Mouse (Mus musculus) thymus, postnatal 0 days (tissue): ENCODE results near the gene Cyth1. TPM values are rescaled to one million over a fixed set of nuclear protein-coding genes. Genes with fewer than 3 reads are reported as not detected.

ENCODE experiments used
- DNase-seq: peaks from one replicate; pipeline ENCODE4 v3.0.0-alpha.2; 2015; ENCODE audit warnings: low spot score
- polyA plus RNA-seq: library from polyadenylated mRNA; unstranded; fragments of >200 nt; fragmentation: Nextera tagmentation; extraction: Ambion mirVana; gene quantifications from 2 replicates; pipeline ENCODE4 v1.2.1, GENCODE M21; 2015

The Cyth1 gene
- polyA plus RNA-seq, 1 experiment from 2014 or later = 46.1 TPM

GRCm38 (mm10) chr11:118158753-118159152 lies 89.6 kb downstream of the Cyth1 start:
- DNase-seq = no peak

DNA sequence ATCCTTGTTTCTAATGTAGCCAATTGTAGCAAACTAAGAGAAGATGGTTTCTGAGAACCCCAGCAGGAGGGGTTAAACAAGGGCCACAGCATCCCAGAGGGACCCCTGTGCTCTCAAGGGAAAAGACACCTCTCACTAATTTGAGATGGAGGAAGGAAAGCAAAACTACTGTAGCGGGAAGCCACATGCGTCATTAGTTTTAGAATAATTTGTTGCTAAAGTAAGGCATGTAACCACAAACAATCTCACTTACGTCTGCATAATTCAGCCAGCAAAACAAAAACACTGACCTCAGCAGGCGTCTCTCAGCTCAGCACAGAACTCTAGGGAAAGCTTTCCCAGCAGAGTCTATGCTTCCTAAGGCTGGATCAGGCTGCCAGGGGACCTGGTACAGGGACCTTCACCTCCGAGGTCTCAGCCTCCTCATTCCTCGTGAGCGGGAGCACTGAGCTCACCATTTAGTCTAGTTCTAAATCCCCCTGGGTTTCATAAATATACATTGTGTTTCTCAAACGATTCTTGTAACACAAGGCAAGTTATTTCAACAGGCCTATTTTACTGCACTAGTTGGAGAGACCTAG lies 91.8 kb downstream of the Cyth1 start:
- no peak for DNase-seq

- DNase-seq = no peak
Observed at GRCm38 (mm10) chr11:118152964-118153363, 95.4 kb downstream of the Cyth1 start.

GRCm38 (mm10) chr11:118151423-118152180 lies 96.8 kb downstream of the Cyth1 start:
- no peak for DNase-seq

GRCm38 (mm10) chr11:118150115-118150701 lies 98.2 kb downstream of the Cyth1 start:
- no peak for DNase-seq

DNA sequence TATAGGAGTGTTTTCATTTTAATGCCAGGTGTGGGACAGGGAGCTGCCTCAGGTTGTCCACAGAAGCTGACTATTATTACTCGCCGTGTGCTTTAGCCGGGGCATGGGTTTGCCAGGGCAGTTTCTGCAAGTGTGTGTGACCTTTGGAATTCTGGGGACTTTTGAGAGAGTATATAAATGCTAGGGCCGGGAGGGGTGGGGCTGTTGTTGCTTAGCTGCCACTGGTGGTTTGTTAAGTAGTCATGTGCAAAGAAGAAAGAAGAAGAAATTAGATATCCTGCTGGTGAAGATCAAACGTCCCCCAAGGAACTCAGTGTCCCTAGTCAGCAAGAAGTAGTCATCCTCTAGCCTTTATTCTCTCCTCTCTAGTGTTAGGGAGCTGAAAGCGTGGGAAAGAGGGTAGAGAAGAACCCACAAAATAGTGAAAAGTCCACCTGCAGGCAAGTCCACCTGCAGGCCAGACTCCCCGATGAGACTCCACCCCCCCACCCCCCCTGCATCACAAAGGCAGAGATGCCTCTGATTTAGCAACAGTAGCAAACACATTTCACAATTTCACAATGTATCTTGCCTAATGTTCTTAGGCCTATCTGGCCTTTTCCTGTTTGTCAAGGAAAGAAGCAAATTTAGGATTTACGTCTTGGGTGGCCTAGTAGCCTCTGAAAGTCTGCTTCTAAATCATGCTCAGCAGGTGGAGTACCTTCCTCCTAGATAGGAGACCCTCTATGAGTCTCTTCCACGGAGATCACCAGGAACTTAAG lies 100.3 kb downstream of the Cyth1 start:
- no peak for DNase-seq

DNA sequence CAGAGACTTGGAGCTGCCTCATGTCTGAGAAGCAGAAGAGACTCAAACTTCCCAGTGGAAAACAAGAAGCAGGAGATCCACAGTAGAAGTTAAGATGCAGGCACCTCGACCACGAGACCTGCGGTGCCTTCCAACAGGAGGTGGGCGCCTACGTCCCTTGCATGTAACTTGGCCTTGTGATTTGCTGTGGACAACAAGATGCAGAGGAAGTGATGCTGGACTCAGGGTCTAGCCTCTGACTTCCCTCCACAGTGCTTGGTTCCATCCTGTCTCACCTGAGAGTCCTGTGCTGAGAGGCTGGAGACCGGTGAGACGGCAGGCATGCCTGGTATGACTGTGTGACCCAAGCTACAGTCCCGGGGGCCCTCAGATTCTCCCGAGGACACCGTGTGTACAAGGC lies 101.9 kb downstream of the Cyth1 start:
- no peak for DNase-seq

DNA sequence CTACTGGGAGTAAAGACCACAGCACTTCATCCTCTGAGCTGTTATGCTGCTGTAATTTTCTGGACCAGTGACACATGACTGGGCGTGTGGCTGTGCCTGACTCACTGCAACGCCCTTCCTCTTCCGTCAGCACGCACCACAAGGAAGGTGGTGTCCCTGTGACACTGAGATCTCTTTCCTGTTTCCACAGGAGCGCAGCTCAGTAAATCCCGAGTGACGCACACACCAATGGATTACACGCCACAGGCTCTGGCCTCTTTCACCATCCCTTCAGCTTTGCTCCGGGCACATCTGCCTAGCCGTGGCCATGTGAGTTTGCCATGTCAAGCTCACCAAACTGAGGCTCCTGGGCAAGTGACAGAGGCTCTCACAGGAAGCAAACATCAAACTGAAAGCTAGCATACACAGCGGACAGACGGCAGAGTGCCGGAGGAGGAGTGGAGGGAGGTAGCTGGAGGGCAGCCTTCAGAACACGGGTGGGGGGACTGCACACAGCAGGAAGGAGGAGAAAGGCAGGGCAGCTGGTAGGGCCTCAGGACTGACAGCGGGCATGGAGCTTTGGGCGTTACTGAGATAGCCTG lies 102.5 kb downstream of the Cyth1 start:
- DNase-seq = peak; percentile 72

DNA sequence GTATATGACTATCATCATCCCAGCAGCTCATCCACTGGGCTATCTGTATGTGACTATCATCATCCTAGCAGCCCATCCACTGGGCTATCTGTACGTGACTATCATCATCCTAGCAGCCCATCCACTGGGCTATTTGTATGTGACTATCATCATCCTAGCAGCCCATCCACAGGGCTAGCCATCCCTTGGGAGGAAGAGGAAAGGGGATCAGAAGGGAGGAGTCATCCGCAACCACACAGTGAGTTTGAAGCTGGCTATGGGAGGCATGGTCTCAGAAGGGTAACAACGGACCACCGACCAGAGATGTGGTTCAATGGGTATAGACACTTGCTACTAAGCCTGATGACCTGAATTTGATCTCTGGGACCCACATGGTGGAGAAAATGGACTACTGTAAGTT lies 103.3 kb downstream of the Cyth1 start:
- DNase-seq = no peak

DNA sequence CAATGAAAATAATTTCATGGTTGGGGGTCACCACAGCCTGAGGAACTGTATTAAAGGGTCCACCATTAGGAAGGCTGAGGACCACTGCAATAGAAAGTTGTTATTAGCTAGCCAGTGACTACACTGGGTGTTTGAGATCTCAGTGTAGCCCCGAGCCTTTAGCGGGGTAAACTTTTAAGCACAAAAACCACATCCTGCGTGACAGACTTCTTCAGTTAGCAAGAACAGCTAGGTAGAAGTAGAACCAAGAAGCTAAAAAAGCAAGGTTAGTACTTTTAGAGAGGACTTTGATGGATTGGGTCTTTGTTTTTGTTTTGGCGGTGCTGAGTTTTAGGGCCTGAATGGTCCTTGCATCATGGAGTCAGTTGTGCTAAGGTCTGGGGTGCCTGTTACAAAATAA lies 104.7 kb downstream of the Cyth1 start:
- peak; percentile 76 for DNase-seq

DNA sequence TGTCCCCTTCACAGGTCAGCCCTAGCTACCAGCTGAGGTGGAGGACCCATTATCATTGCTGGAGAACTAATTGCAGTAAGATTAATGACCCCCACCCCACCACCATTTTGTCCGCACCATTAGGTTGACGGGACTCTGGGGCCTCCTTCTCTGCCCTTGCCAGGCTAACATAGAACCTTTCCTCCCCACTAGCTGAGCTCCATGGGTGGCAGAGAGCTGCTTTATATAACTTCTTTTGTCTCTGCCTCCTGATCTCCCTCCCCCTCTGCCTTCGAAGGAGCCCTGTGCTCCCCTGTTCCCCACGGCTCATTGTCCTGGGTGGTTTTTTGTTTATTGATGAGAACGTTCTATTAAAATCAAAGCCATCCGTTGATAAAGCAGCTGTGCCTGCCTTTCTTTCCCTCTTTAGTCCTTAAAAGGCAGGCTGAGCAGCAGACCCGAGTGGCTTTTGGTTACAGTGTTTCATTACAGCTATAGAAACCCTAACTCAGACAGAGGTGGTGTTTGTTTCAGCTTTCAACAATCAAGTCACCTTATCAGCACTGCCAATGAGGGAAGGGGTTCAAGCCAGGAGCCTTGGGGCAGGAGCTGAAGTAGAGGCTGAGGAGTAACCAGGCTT lies 105.7 kb downstream of the Cyth1 start:
- no peak for DNase-seq

- no peak for DNase-seq
Observed at GRCm38 (mm10) chr11:118140771-118141565, 107.4 kb downstream of the Cyth1 start.

DNA sequence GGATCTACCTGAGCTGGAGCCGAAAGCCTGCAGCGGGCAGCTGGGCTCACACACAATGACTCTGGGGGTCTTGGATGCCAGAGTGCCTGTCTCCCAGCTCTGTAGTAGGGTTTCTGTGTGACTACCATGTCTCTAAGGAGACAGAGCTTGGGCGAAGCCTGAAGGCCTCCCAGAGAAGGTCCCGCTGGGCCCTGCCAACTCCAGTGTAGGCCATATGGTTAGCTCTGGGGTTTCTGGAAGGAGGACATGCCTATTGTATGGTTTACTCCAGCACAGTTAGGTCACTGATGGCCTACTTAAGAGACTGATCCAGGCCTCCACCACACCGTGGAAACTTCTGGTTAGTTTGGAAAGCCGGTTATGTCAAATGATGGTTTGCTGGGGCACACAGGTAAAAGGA lies 110.0 kb downstream of the Cyth1 start:
- DNase-seq = no peak

- DNase-seq = no peak
Observed at GRCm38 (mm10) chr11:118136172-118136632, 112.2 kb downstream of the Cyth1 start.

GRCm38 (mm10) chr11:118135271-118135670 lies 113.1 kb downstream of the Cyth1 start:
- DNase-seq = peak; percentile 51

DNA sequence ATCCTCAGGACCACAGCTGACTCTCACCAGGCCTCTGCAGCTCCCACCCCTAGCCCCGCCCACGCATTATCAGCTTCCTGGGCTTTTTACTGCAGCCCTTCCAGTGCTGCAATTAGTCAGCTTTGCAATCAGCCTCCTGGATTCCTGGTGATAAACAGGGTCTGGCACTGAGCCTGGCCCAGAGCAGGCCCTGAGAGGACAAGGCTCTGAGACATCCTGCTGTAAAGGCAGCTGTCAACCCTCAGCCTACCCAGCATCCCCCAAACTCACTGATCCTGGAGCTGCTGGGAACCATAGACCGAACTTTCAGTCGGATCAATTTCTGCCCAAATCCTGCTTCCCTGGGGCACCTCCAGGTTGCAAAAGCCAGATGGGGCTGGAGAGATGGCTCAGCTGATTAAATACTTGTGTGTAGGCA lies 114.6 kb downstream of the Cyth1 start:
- DNase-seq = no peak

DNA sequence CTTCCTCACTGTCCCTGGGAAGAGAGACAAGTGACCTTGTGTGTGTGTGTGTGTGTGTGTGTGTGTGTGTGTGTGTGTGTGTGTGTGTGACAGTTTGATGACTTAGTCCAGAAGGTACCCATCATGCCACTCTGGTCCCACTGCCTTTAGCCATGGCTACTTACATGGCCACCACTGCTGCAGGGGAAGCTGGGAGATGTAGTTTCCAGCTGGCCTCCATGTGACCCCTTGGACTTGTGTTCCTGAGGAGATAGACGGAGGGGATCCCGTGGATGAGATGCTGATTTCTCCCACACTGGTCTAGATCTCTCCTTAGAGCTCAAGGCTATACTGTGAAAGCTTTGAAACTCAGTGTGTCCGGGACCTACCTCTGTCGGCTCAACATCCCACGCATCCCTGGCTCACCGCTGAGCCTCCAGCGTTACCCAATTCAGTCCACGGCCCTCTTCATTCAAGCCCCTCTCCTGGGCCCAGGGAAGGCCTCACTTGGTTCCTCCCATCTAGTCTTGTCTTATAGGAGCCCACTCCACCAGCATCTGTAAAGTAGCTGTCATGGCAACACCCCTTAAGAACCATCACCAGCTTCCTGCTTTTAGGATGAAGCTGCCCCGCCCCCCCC lies 115.2 kb downstream of the Cyth1 start:
- no peak for DNase-seq

- no peak for DNase-seq
Observed at GRCm38 (mm10) chr11:118132136-118132535, 116.3 kb downstream of the Cyth1 start.

DNA sequence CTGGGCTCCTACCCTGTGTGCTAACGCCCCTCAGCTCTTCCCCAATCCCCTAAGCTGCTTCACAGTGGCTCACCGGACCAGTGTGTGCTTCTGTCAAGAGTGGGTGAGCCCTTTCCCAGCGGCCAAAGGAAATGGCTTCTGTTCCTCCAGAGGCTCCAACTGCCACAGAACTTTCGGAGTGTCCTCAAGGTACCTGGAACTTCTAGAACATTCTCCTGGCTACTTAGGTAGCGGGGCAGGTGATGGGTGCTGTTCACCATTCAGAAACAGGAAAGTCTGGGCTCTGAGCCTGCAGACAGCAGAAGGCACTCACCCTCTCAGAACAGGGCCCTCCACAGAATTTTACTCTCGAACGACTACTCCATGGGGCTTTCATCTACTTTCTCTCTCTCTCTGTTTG lies 117.9 kb downstream of the Cyth1 start, which contains the start of gene Dnah17:
Gene Dnah17 (minus strand): TSS at position 101 of the 400 bp plus-strand sequence.
- no peak for DNase-seq

DNA sequence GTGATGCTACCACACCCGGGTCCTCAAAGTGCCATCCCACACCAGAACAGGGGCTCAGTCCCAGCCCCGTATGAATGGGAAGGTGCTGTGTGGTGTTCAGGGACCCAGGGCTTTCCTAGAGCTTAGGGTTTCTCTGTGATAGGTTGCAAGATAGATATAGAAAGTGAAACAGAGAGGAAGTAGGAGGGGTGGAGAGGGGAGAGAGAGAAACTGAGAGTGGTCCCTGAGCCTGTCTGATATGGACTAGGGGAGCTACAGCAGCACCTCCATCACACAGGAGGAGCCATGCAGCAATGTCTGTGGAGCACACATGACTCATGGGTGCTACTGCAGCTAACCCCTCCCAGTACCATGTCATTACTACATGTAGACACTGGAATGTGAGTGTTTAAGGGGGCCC lies 118.6 kb downstream of the Cyth1 start:
- no peak for DNase-seq
